ENCODE assay signal across 10 mouse cellular contexts in genomic region chr10:44502891-44503290, GRCm38 (mm10). TPM values are rescaled to one million over a fixed set of nuclear protein-coding genes. Genes with fewer than 3 reads are reported as not detected.
DNase-seq lines count a peak whose midpoint lies in the region; ATAC-seq and TF ChIP-seq lines count a peak whose summit lies in the region.
"Had no signal": no experiment of that assay in that cellular context is flagged by ENCODE, and none has a peak within 500 bp of the region (broad histone marks: within the 10 kb centered on the region; RNA-seq: fewer than 3 reads in every experiment).

No protein-coding gene starts in this region.

- peak; percentile 17 for DNase-seq in adrenal gland, postnatal 14 days
- no peak for DNase-seq in adrenal gland, adult 8-10 months
- peak; percentile 29 for DNase-seq in kidney, adult 9 months
- no peak for DNase-seq in kidney, adult 11 months
- DNase-seq in brain, embryonic 14.5 days (ENCODE audit: low read depth), result peak; percentile 5
- peak; percentile 63 for DNase-seq in kidney, postnatal 10 days
- DNase-seq: cerebellum, adult 18-20 months; layer of hippocampus, adult 9-11 months had no signal

- ATAC-seq in monocyte, adult 5-6 weeks (replicated peaks; ENCODE audit: insufficient number of reproducible peaks, low FRiP score, low TSS enrichment, poor library complexity, severe bottlenecking), result no peak
- ATAC-seq in erythroid progenitor cell, adult 5-6 weeks (replicated peaks; ENCODE audit: low FRiP score, poor library complexity, severe bottlenecking), result no peak

- TF ChIP-seq CTCF in brain, embryonic 14.5 days (IDR thresholded peaks at IDR 0.05; ENCODE audit: borderline replicate concordance, extremely low read depth, insufficient read depth, insufficient read length), result no peak

- no peak for TF ChIP-seq POLR2A in brain, embryonic 14.5 days (IDR thresholded peaks at IDR 0.05; ENCODE audit: borderline replicate concordance, extremely low read depth, insufficient read depth, insufficient read length, poor library complexity, severe bottlenecking)

RNA-seq across cellular contexts. Expression of gene Prdm1, which starts 25.4 kb away (rescaled TPM):
- total RNA-seq in adrenal gland, postnatal 14 days (2021), result 2.8 and 3.2 TPM in 2 replicates
- 1 to 10 TPM; 2.2 to 7.7 (median 5.6) TPM for total RNA-seq in adrenal gland, adult 8-10 months (2022)
- 0.73 and 0.90 TPM in 2 replicates for polyA plus RNA-seq in brain, embryonic 14.5 days (2012; rRNA removed)
- 17.3 to 47.1 TPM (median 17.5 TPM) in 3 replicates for total RNA-seq in monocyte, adult 5-6 weeks (2017)
- total RNA-seq in erythroid progenitor cell, adult 5-6 weeks (2015; ENCODE audit: low replicate concordance), result 1.7 TPM in 1 of 2 replicates, not detected in the other
- 0.91 TPM in 1 of 2 replicates, not detected in the other for total RNA-seq in erythroid progenitor cell, adult 5-6 weeks (2017; ENCODE audit: low replicate concordance)

Comparison
In these comparisons a context has a peak if more than half of its experiments do, and no peak if none do; other contexts are left out.
1. DNase-seq: peak in adrenal gland, postnatal 14 days (single experiment), kidney, adult 9 months (single experiment), brain, embryonic 14.5 days (single experiment) and kidney, postnatal 10 days (single experiment); none in adrenal gland, adult 8-10 months (single experiment) and kidney, adult 11 months (single experiment).